Mouse (Mus musculus) hindbrain, embryonic 13.5 days (tissue): ENCODE results near the gene Cntnap2. TPM values are rescaled to one million over a fixed set of nuclear protein-coding genes. Genes with fewer than 3 reads are reported as not detected.
"Not testable (repeated sequence)": the region's sequence is repeated elsewhere in the genome, so short reads cannot be mapped to it uniquely, and the experiment has no call there.

Experiments used
- ATAC-seq: fragments of 200-750 bp; cut with Nextera tagmentation; 2 replicates; pipeline ENCODE4 v1.8.0; 2017; ENCODE audit warnings: moderate TSS enrichment; ENCODE audit not compliant: low FRiP score
- H3K27ac ChIP-seq: fragments of 300-500 bp; sonication (generic); 2 replicates; pipeline ENCODE4 v1.5.1; 2015; ENCODE audit warnings: inconsistent platforms, mild to moderate bottlenecking, moderate library complexity
- H3K27me3 ChIP-seq: fragments of 300-500 bp; sonication (generic); 2 replicates; pipeline ENCODE4 v1.6.1; 2015; ENCODE audit warnings: mild to moderate bottlenecking, inconsistent platforms
- H3K36me3 ChIP-seq: fragments of 300-500 bp; sonication (generic); 2 replicates; pipeline ENCODE4 v1.6.1; 2015; ENCODE audit warnings: mild to moderate bottlenecking, inconsistent platforms
- H3K4me1 ChIP-seq: fragments of 300-500 bp; sonication (generic); replicated peaks from 2 replicates; pipeline ENCODE4 v1.6.1; 2015; ENCODE audit warnings: inconsistent platforms
- H3K4me2 ChIP-seq: fragments of 300-500 bp; sonication (generic); 2 replicates; pipeline ENCODE4 v1.6.1; 2015; ENCODE audit warnings: inconsistent platforms, mild to moderate bottlenecking, moderate library complexity
- H3K4me3 ChIP-seq: fragments of 300-500 bp; sonication (generic); 2 replicates; pipeline ENCODE4 v1.5.1; 2015; ENCODE audit warnings: mild to moderate bottlenecking, inconsistent platforms
- H3K9ac ChIP-seq: fragments of 300-500 bp; sonication (generic); 2 replicates; pipeline ENCODE4 v1.6.1; 2015; ENCODE audit warnings: mild to moderate bottlenecking, inconsistent platforms
- H3K9me3 ChIP-seq: fragments of 300-500 bp; sonication (generic); 2 replicates; pipeline ENCODE4 v1.6.1; 2016; ENCODE audit warnings: inconsistent platforms
- WGBS: fragments of 180-500 bp; shearing (Covaris S2); methylation state at CpG from one replicate; pipeline ENCODE4 v1.1.7; 2015; 5-methylcytosine and 5-hydroxymethylcytosine counted together
- polyA plus RNA-seq: library from polyadenylated mRNA; unstranded; fragments of >200 nt; fragmentation: Nextera tagmentation; extraction: Ambion mirVana; gene quantifications from 2 replicates; pipeline ENCODE4 v1.2.1, GENCODE M21; 2015

Cntnap2 gene
- polyA plus RNA-seq, 1 experiment from 2014 or later: 53.0 TPM

- H3K27me3 ChIP-seq: no peaks in the 10 kb centered on the region
- no peak overlapping the region for H3K4me3 ChIP-seq
- H3K4me2 ChIP-seq: no peak overlapping the region
- no peaks in the 10 kb centered on the region for H3K9me3 ChIP-seq
- no peaks in the 10 kb centered on the region for H3K4me1 ChIP-seq
- H3K9ac ChIP-seq: no peak overlapping the region
- no peak overlapping the region for H3K27ac ChIP-seq
- no peak for ATAC-seq
- no peaks in the 10 kb centered on the region for H3K36me3 ChIP-seq
These were observed 1361.2 kb downstream of the Cntnap2 start for GRCm38 (mm10) chr6:46420349-46420748.

GRCm38 (mm10) chr6:46428231-46428630 is 1369.1 kb downstream of the Cntnap2 start:
- no peak overlapping the region for H3K9ac ChIP-seq
- no peaks in the 10 kb centered on the region for H3K9me3 ChIP-seq
- ATAC-seq: no peak
- WGBS: 48% methylated on average over 5 of the region's 5 CpGs
- no peak overlapping the region for H3K4me2 ChIP-seq
- no peaks in the 10 kb centered on the region for H3K36me3 ChIP-seq
- H3K27ac ChIP-seq: no peak overlapping the region
- H3K4me1 ChIP-seq: no peaks in the 10 kb centered on the region
- no peak overlapping the region for H3K4me3 ChIP-seq
- no peaks in the 10 kb centered on the region for H3K27me3 ChIP-seq

GRCm38 (mm10) chr6:46450917-46451638 is 1391.9 kb downstream of the Cntnap2 start:
- peak; percentile 71 for ATAC-seq
- no peak overlapping the region for H3K4me2 ChIP-seq
- no peak overlapping the region for H3K27ac ChIP-seq
- H3K4me3 ChIP-seq: no peak overlapping the region
- H3K9ac ChIP-seq: no peak overlapping the region
- no peaks in the 10 kb centered on the region for H3K36me3 ChIP-seq
- H3K9me3 ChIP-seq: no peaks in the 10 kb centered on the region
- no peaks in the 10 kb centered on the region for H3K4me1 ChIP-seq
- WGBS: 82% methylated on average over 2 of the region's 2 CpGs
- no peaks in the 10 kb centered on the region for H3K27me3 ChIP-seq

- no peak for ATAC-seq
- Histone ChIP-seq H3K27me3 (no peaks in the 10 kb centered on the region), H3K9me3 (no peaks in the 10 kb centered on the region), H3K27ac (no peak overlapping the region), H3K4me3 (no peak overlapping the region), H3K36me3 (no peaks in the 10 kb centered on the region), H3K9ac (no peak overlapping the region), H3K4me2 (no peak overlapping the region), H3K4me1 (no peaks in the 10 kb centered on the region)
- WGBS: 55% methylated on average over 4 of the region's 4 CpGs
These were observed 1413.5 kb downstream of the Cntnap2 start for GRCm38 (mm10) chr6:46472683-46473082.

GRCm38 (mm10) chr6:46484392-46484791 is 1425.2 kb downstream of the Cntnap2 start:
- H3K27me3 ChIP-seq: no peaks in the 10 kb centered on the region
- no peak overlapping the region for H3K9ac ChIP-seq
- no peaks in the 10 kb centered on the region for H3K36me3 ChIP-seq
- 81% methylated on average over 3 of the region's 3 CpGs for WGBS
- no peak overlapping the region for H3K4me2 ChIP-seq
- no peak overlapping the region for H3K27ac ChIP-seq
- no peaks in the 10 kb centered on the region for H3K9me3 ChIP-seq
- no peaks in the 10 kb centered on the region for H3K4me1 ChIP-seq
- no peak overlapping the region for H3K4me3 ChIP-seq
- no peak for ATAC-seq

- no peaks in the 10 kb centered on the region for H3K36me3 ChIP-seq
- no peak overlapping the region for H3K9ac ChIP-seq
- H3K27ac ChIP-seq: no peak overlapping the region; the same call in 1 of the 2 replicates
- H3K27me3 ChIP-seq: no peaks in the 10 kb centered on the region
- ATAC-seq: no peak
- 53% methylated on average over 1 of the region's 1 CpGs for WGBS
- H3K4me1 ChIP-seq: 0 out of 2 replicates have a peak, but pooled peaks cover 2% of the 10 kb centered on the region
- no peak overlapping the region for H3K4me3 ChIP-seq
- H3K9me3 ChIP-seq: no peaks in the 10 kb centered on the region
- H3K4me2 ChIP-seq: no peak overlapping the region
These were observed 1443.6 kb downstream of the Cntnap2 start for GRCm38 (mm10) chr6:46502786-46503185.

GRCm38 (mm10) chr6:46512841-46513240 is 1453.7 kb downstream of the Cntnap2 start:
- H3K36me3 ChIP-seq: no peaks in the 10 kb centered on the region
- H3K4me2 ChIP-seq: no peak overlapping the region
- H3K4me1 ChIP-seq: no peaks in the 10 kb centered on the region
- 85% methylated on average over 1 of the region's 1 CpGs for WGBS
- no peak for ATAC-seq
- no peak overlapping the region for H3K27ac ChIP-seq
- no peaks in the 10 kb centered on the region for H3K9me3 ChIP-seq
- H3K27me3 ChIP-seq: no peaks in the 10 kb centered on the region
- no peak overlapping the region for H3K4me3 ChIP-seq
- H3K9ac ChIP-seq: no peak overlapping the region

GRCm38 (mm10) chr6:46537586-46537985 is 1478.4 kb downstream of the Cntnap2 start:
- not testable (repeated sequence) for H3K27ac ChIP-seq, H3K4me2 ChIP-seq, H3K9me3 ChIP-seq, H3K4me1 ChIP-seq, ATAC-seq, H3K4me3 ChIP-seq, H3K27me3 ChIP-seq, H3K9ac ChIP-seq, H3K36me3 ChIP-seq
- 94% methylated on average over 2 of the region's 2 CpGs for WGBS

- Histone ChIP-seq H3K36me3 (no peaks in the 10 kb centered on the region), H3K9me3 (no peaks in the 10 kb centered on the region), H3K4me1 (no peaks in the 10 kb centered on the region), H3K27me3 (no peaks in the 10 kb centered on the region), H3K27ac (no peak overlapping the region), H3K4me3 (no peak overlapping the region), H3K9ac (no peak overlapping the region), H3K4me2 (no peak overlapping the region)
- no peak for ATAC-seq
- 87% methylated on average over 2 of the region's 2 CpGs for WGBS
These were observed 1504.3 kb downstream of the Cntnap2 start for GRCm38 (mm10) chr6:46563470-46563869.

GRCm38 (mm10) chr6:46575055-46575454 is 1515.9 kb downstream of the Cntnap2 start:
- Histone ChIP-seq H3K9ac (no peak overlapping the region), H3K4me2 (no peak overlapping the region), H3K4me1 (no peaks in the 10 kb centered on the region), H3K27ac (no peak overlapping the region), H3K4me3 (no peak overlapping the region), H3K27me3 (no peaks in the 10 kb centered on the region), H3K9me3 (no peaks in the 10 kb centered on the region), H3K36me3 (no peaks in the 10 kb centered on the region)
- ATAC-seq: no peak
- 71% methylated on average over 3 of the region's 3 CpGs for WGBS

- Histone ChIP-seq H3K27me3 (no peaks in the 10 kb centered on the region), H3K9me3 (no peaks in the 10 kb centered on the region), H3K4me1 (peaks cover 6% of the 10 kb centered on the region; the same call in 1 of the 2 replicates), H3K9ac (no peak overlapping the region), H3K36me3 (no peaks in the 10 kb centered on the region), H3K4me3 (no peak overlapping the region), H3K27ac (peak overlapping the region; percentile 40), H3K4me2 (no peak overlapping the region)
- ATAC-seq: no peak
These were observed 1553.2 kb downstream of the Cntnap2 start for GRCm38 (mm10) chr6:46612365-46612764.

- Histone ChIP-seq H3K27ac (peak overlapping the region; percentile 40), H3K36me3 (no peaks in the 10 kb centered on the region), H3K9me3 (no peaks in the 10 kb centered on the region), H3K27me3 (no peaks in the 10 kb centered on the region), H3K4me3 (no peak overlapping the region), H3K4me1 (peaks cover 6% of the 10 kb centered on the region; the same call in 1 of the 2 replicates), H3K9ac (no peak overlapping the region), H3K4me2 (no peak overlapping the region)
- WGBS: 70% methylated on average over 3 of the region's 3 CpGs
- ATAC-seq: peak; percentile 63; the same call in 1 of the 2 replicates
These were observed 1553.7 kb downstream of the Cntnap2 start for GRCm38 (mm10) chr6:46612872-46613271.

- Histone ChIP-seq H3K4me1 (no peaks in the 10 kb centered on the region), H3K9ac (no peak overlapping the region), H3K27ac (no peak overlapping the region), H3K4me2 (no peak overlapping the region), H3K9me3 (no peaks in the 10 kb centered on the region), H3K27me3 (no peaks in the 10 kb centered on the region), H3K4me3 (no peak overlapping the region), H3K36me3 (no peaks in the 10 kb centered on the region)
- ATAC-seq: no peak
- 81% methylated on average over 1 of the region's 1 CpGs for WGBS
These were observed 1609.9 kb downstream of the Cntnap2 start for GRCm38 (mm10) chr6:46669018-46669417.
